Mouse (Mus musculus): ENCODE measurements at regions not wholly inside any gene's neighbourhood (a gene's known extent, or its start where the extent isn't known, plus 50 kb on each side); places are given as distances from the start of the nearest gene placed in this dataset.

- no peak overlapping the region for H3K4me3 ChIP-seq (ENCODE audit: low read depth, low read length)
- ATAC-seq (ENCODE audit: insufficient number of reproducible peaks, low FRiP score, low TSS enrichment, low read depth) (no peak), DNase-seq (ENCODE audit: low spot score) (no peak)
- H3K4me2 ChIP-seq (ENCODE audit: low read depth, severe bottlenecking), result no peak overlapping the region
- H3K36me3 ChIP-seq (ENCODE audit: control insufficient read depth, insufficient read depth, low read length), result no peaks in the 10 kb centered on the region
- no peaks in the 10 kb centered on the region for H3K9me3 ChIP-seq (ENCODE audit: control insufficient read depth, low read length)
- WGBS, result 75% methylated on average over 7 of the region's 7 CpGs
- no peak overlapping the region for H3K9ac ChIP-seq (ENCODE audit: low read length)
- no peak overlapping the region for H3K27ac ChIP-seq (replicated peaks; ENCODE audit: low read depth, low read length)
- no peaks in the 10 kb centered on the region for H3K27me3 ChIP-seq (ENCODE audit: control insufficient read depth, insufficient read depth, low read length)
- H3K4me1 ChIP-seq (ENCODE audit: control insufficient read depth, insufficient read depth, low read length), result peaks cover 5% of the 10 kb centered on the region; the same call in 1 of the 2 replicates
Measured at GRCm38 (mm10) chr2:128416416-128416815, 174.6 kb upstream of the Spdye4c start.

GRCm38 (mm10) chr2:128418960-128419359, 172.0 kb upstream of the Spdye4c start:
- 82% methylated on average over 3 of the region's 3 CpGs for WGBS
- no peak overlapping the region for H3K27ac ChIP-seq (replicated peaks; ENCODE audit: low read depth, low read length)

DNA sequence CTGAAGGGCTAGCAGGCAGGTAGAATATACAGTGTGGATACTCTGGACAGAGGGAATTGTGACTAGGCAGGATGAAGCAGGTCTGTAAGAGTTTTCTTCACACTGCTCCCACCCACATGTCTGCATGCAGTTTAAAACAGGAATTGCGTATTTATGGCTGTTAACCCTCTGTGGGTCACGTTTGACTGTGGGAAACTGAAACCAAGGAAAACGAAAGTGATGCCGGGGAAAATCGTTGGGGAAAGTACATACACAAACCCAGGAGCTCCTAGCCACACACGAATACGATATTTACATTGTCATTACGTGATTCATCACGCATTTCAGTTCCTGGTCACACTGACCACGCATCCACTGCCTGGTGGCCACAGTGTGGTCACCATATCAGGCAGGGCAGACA, 170.6 kb upstream of the Spdye4c start:
- Histone ChIP-seq H3K36me3 (ENCODE audit: control insufficient read depth, insufficient read depth, low read length) (no peaks in the 10 kb centered on the region), H3K4me1 (ENCODE audit: control insufficient read depth, insufficient read depth, low read length) (no peaks in the 10 kb centered on the region), H3K9me3 (ENCODE audit: control insufficient read depth, low read length) (no peaks in the 10 kb centered on the region), H3K4me3 (ENCODE audit: low read depth, low read length) (no peak overlapping the region), H3K27me3 (ENCODE audit: control insufficient read depth, insufficient read depth, low read length) (no peaks in the 10 kb centered on the region), H3K9ac (ENCODE audit: low read length) (no peak overlapping the region), H3K4me2 (ENCODE audit: low read depth, severe bottlenecking) (no peak overlapping the region), H3K27ac (replicated peaks; ENCODE audit: low read depth, low read length) (no peak overlapping the region)
- DNase-seq (ENCODE audit: low spot score) (no peak), ATAC-seq (ENCODE audit: insufficient number of reproducible peaks, low FRiP score, low TSS enrichment, low read depth) (no peak)
- 75% methylated on average over 10 of the region's 10 CpGs for WGBS

More at GRCm38 (mm10) chr2:128418960-128419359, 172.0 kb upstream of the Spdye4c start:
- no peak for ATAC-seq (ENCODE audit: insufficient number of reproducible peaks, low FRiP score, low TSS enrichment, low read depth)
- no peak for DNase-seq (ENCODE audit: low spot score)
- no peak overlapping the region for H3K9ac ChIP-seq (ENCODE audit: low read length)
- no peaks in the 10 kb centered on the region for H3K4me1 ChIP-seq (ENCODE audit: control insufficient read depth, insufficient read depth, low read length)
- H3K4me3 ChIP-seq (ENCODE audit: low read depth, low read length), result no peak overlapping the region
- H3K36me3 ChIP-seq (ENCODE audit: control insufficient read depth, insufficient read depth, low read length), result no peaks in the 10 kb centered on the region
- H3K9me3 ChIP-seq (ENCODE audit: control insufficient read depth, low read length), result no peaks in the 10 kb centered on the region
- no peak overlapping the region for H3K4me2 ChIP-seq (ENCODE audit: low read depth, severe bottlenecking)
- H3K27me3 ChIP-seq (ENCODE audit: control insufficient read depth, insufficient read depth, low read length), result no peaks in the 10 kb centered on the region

GRCm38 (mm10) chr2:128422677-128423076, 168.3 kb upstream of the Spdye4c start:
- 47% methylated on average over 6 of the region's 6 CpGs for WGBS
- no peaks in the 10 kb centered on the region for H3K27me3 ChIP-seq (ENCODE audit: control insufficient read depth, insufficient read depth, low read length)
- no peak overlapping the region for H3K4me3 ChIP-seq (ENCODE audit: low read depth, low read length)
- H3K9me3 ChIP-seq (ENCODE audit: control insufficient read depth, low read length), result no peaks in the 10 kb centered on the region
- no peak overlapping the region for H3K4me2 ChIP-seq (ENCODE audit: low read depth, severe bottlenecking)
- no peak for DNase-seq (ENCODE audit: low spot score)
- no peaks in the 10 kb centered on the region for H3K36me3 ChIP-seq (ENCODE audit: control insufficient read depth, insufficient read depth, low read length)
- ATAC-seq (ENCODE audit: insufficient number of reproducible peaks, low FRiP score, low TSS enrichment, low read depth), result no peak
- no peak overlapping the region for H3K27ac ChIP-seq (replicated peaks; ENCODE audit: low read depth, low read length)
- no peaks in the 10 kb centered on the region for H3K4me1 ChIP-seq (ENCODE audit: control insufficient read depth, insufficient read depth, low read length)
- H3K9ac ChIP-seq (ENCODE audit: low read length), result no peak overlapping the region

- DNase-seq (ENCODE audit: low spot score), result no peak
- Histone ChIP-seq H3K36me3 (ENCODE audit: control insufficient read depth, insufficient read depth, low read length) (no peaks in the 10 kb centered on the region), H3K9me3 (ENCODE audit: control insufficient read depth, low read length) (no peaks in the 10 kb centered on the region), H3K4me2 (ENCODE audit: low read depth, severe bottlenecking) (no peak overlapping the region), H3K27me3 (ENCODE audit: control insufficient read depth, insufficient read depth, low read length) (no peaks in the 10 kb centered on the region), H3K4me1 (ENCODE audit: control insufficient read depth, insufficient read depth, low read length) (no peaks in the 10 kb centered on the region; the same call in 1 of the 2 replicates), H3K27ac (replicated peaks; ENCODE audit: low read depth, low read length) (no peak overlapping the region), H3K9ac (ENCODE audit: low read length) (no peak overlapping the region), H3K4me3 (ENCODE audit: low read depth, low read length) (no peak overlapping the region)
- ATAC-seq (ENCODE audit: insufficient number of reproducible peaks, low FRiP score, low TSS enrichment, low read depth), result no peak
- WGBS, result 58% methylated on average over 7 of the region's 7 CpGs
Measured at GRCm38 (mm10) chr2:128424236-128424635, 166.8 kb upstream of the Spdye4c start.

DNA sequence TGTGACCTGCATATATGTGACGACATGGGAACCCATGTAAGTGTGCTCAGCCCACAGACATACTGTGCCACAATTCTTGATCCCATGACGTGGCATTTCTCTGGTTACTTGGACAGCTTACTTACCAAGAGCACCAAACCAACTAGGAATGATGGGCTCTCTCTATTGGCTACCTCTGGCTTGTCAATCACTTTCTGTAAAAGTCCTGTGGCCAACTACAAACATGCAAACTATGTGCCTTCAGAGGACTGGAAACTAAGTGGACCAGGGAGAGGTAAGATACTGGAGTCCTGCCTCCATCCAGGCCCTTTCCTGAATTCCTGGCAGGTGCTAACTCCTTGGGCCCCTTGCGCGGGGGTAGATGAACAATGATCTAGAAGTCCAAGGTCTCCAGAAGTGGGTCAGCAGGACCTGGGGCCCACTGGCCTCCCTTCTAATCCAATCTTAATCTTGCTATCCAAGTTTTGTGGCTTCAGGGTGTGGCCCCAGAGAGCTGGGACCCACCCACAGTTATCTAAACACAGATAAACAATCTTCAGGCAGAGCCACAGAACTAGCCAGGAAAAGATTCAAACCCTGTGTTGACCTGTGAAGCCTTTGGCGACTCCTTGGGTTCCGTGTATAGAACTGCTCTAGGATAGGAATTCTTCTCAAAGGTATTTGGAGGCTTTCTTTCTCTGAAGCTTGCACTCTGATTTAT, 163.7 kb upstream of the Spdye4c start:
- Histone ChIP-seq H3K9ac (ENCODE audit: low read length) (no peak overlapping the region), H3K36me3 (ENCODE audit: control insufficient read depth, insufficient read depth, low read length) (no peaks in the 10 kb centered on the region), H3K4me1 (ENCODE audit: control insufficient read depth, insufficient read depth, low read length) (peaks cover 4% of the 10 kb centered on the region), H3K27ac (replicated peaks; ENCODE audit: low read depth, low read length) (no peak overlapping the region), H3K27me3 (ENCODE audit: control insufficient read depth, insufficient read depth, low read length) (no peaks in the 10 kb centered on the region), H3K4me3 (ENCODE audit: low read depth, low read length) (no peak overlapping the region), H3K4me2 (ENCODE audit: low read depth, severe bottlenecking) (no peak overlapping the region), H3K9me3 (ENCODE audit: control insufficient read depth, low read length) (no peaks in the 10 kb centered on the region)
- no peak for ATAC-seq (ENCODE audit: insufficient number of reproducible peaks, low FRiP score, low TSS enrichment, low read depth)
- DNase-seq (ENCODE audit: low spot score), result no peak
- WGBS, result 88% methylated on average over 6 of the region's 6 CpGs

DNA sequence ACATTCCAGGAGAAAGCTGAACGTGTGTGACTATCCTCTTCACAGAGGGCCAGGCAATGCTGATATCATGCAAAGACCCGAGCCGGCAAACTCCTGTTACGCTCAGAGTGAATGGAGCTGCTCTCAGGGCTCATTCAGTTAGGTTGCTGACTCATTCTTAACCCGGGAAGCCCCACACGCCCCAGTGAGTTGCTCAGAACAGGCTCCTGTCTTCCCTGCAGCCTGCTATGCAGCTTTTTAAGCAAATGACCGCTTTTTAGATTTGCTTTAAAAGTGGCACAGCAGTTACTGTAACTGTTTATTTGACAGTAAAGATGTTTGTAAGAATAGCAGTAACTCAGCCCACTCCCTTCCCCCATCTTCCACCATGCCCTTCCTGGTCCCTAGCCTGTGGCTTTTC, 162.9 kb upstream of the Spdye4c start:
- DNase-seq (ENCODE audit: low spot score), result no peak

DNA sequence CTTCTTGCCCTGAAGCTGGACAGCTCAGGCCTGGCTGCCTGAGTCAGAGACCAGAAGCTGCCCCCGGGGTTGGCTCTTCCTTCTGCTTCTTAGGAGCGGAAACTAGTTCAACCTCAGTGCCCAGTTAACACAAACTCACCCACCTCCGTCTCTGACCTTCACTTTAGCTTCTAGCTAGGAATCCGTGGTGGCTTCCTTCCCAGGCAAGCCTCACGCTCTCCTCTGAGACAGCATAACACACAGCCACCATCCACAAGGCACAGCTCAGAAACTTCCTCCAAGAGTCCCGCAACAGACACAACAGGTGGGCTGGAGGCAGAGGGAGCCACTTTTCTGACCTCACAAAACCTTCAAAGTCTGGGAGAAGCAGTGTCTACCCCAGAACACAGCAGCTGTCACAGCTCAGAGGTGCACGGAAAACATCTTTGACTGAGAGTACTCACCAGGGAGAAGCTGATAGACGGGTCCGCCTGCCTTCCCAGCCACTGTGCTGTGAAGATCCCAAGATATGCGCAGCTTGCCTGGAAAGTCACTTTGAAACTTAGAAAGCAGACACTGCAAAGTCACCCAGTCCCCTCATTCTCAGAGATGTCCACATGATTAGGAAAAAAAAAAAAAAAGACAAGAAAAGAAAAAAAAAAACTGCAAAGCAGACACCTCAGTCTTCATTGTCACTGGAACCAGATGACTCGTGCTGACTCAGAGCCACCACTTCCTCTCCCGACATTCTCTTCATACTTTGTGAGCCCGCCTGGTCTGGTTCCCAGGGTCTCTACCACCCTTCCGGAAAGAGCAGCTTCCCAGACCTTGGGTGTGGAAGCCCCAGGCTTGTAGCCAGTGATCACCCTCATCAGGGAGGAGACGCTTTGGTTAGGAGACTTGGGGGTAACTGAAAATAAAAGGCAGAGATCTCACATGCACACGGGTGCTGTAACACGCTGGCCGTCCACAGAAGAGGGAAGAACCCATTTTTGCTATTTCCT, 162.1 kb upstream of the Spdye4c start:
- H3K36me3 ChIP-seq (ENCODE audit: control insufficient read depth, insufficient read depth, low read length), result no peaks in the 10 kb centered on the region
- ATAC-seq (ENCODE audit: insufficient number of reproducible peaks, low FRiP score, low TSS enrichment, low read depth), result no peak
- no peak overlapping the region for H3K4me3 ChIP-seq (ENCODE audit: low read depth, low read length)
- 61% methylated on average over 18 of the region's 18 CpGs for WGBS
- H3K27ac ChIP-seq (replicated peaks; ENCODE audit: low read depth, low read length), result no peak overlapping the region
- DNase-seq (ENCODE audit: low spot score), result no peak
- H3K9me3 ChIP-seq (ENCODE audit: control insufficient read depth, low read length), result no peaks in the 10 kb centered on the region
- no peak overlapping the region for H3K4me2 ChIP-seq (ENCODE audit: low read depth, severe bottlenecking)
- peaks cover 4% of the 10 kb centered on the region for H3K4me1 ChIP-seq (ENCODE audit: control insufficient read depth, insufficient read depth, low read length)
- H3K27me3 ChIP-seq (ENCODE audit: control insufficient read depth, insufficient read depth, low read length), result no peaks in the 10 kb centered on the region
- H3K9ac ChIP-seq (ENCODE audit: low read length), result no peak overlapping the region

More for the DNA sequence above, 162.9 kb upstream of the Spdye4c start:
- Histone ChIP-seq H3K36me3 (ENCODE audit: control insufficient read depth, insufficient read depth, low read length) (no peaks in the 10 kb centered on the region), H3K4me1 (ENCODE audit: control insufficient read depth, insufficient read depth, low read length) (peaks cover 4% of the 10 kb centered on the region), H3K4me2 (ENCODE audit: low read depth, severe bottlenecking) (no peak overlapping the region), H3K4me3 (ENCODE audit: low read depth, low read length) (no peak overlapping the region), H3K9me3 (ENCODE audit: control insufficient read depth, low read length) (no peaks in the 10 kb centered on the region), H3K9ac (ENCODE audit: low read length) (no peak overlapping the region), H3K27ac (replicated peaks; ENCODE audit: low read depth, low read length) (no peak overlapping the region), H3K27me3 (ENCODE audit: control insufficient read depth, insufficient read depth, low read length) (no peaks in the 10 kb centered on the region)
- WGBS, result 28% methylated on average over 7 of the region's 7 CpGs
- ATAC-seq (ENCODE audit: insufficient number of reproducible peaks, low FRiP score, low TSS enrichment, low read depth), result no peak
